Mouse (Mus musculus): ENCODE results near the gene Hist1h2aa.
A peak's percentile ranks its signal among the peaks of the same experiment; 100 is the strongest.

Hist1h2aa gene

GRCm38 (mm10) chr13:23934211-23934520, at the start of gene Hist1h2aa:
TSS of gene Hist1h2aa (plus strand) at chr13:23934462.
- DNase-seq = no peak

GRCm38 (mm10) chr13:23885540-23885939, 48.7 kb upstream of the Hist1h2aa start:
- DNase-seq = peak; percentile 41

- DNase-seq = no peak
Observed at GRCm38 (mm10) chr13:23887026-23887725, 47.1 kb upstream of the Hist1h2aa start.

- no peak for DNase-seq
Observed at GRCm38 (mm10) chr13:23889011-23889605, 45.2 kb upstream of the Hist1h2aa start.

GRCm38 (mm10) chr13:23892592-23893268, 41.5 kb upstream of the Hist1h2aa start:
- DNase-seq = no peak

GRCm38 (mm10) chr13:23893269-23893593, 41.0 kb upstream of the Hist1h2aa start:
- DNase-seq = no peak

- peak; percentile 11 for DNase-seq
Observed at GRCm38 (mm10) chr13:23898242-23898641, 36.0 kb upstream of the Hist1h2aa start.

- no peak for DNase-seq
Observed at GRCm38 (mm10) chr13:23906906-23907305, 27.4 kb upstream of the Hist1h2aa start.

- DNase-seq = no peak
Observed at GRCm38 (mm10) chr13:23910121-23910520, 24.1 kb upstream of the Hist1h2aa start.

- DNase-seq = no peak
Observed at GRCm38 (mm10) chr13:23911335-23911734, 22.9 kb upstream of the Hist1h2aa start.

- no peak for DNase-seq
Observed at GRCm38 (mm10) chr13:23913791-23914306, 20.4 kb upstream of the Hist1h2aa start.

- no peak for DNase-seq
Observed at GRCm38 (mm10) chr13:23914376-23915167, 19.7 kb upstream of the Hist1h2aa start, which contains the start of gene Slc17a4. TSS of gene Slc17a4 (minus strand) at chr13:23915009.

- no peak for DNase-seq
Observed at GRCm38 (mm10) chr13:23916132-23916531, 18.1 kb upstream of the Hist1h2aa start.

- DNase-seq = no peak
Observed at GRCm38 (mm10) chr13:23917674-23918073, 16.6 kb upstream of the Hist1h2aa start.

- DNase-seq = no peak
Observed at GRCm38 (mm10) chr13:23925792-23926191, 8.5 kb upstream of the Hist1h2aa start.

GRCm38 (mm10) chr13:23928637-23929036, 5.6 kb upstream of the Hist1h2aa start:
- DNase-seq = no peak

- DNase-seq = no peak
Observed at GRCm38 (mm10) chr13:23930461-23930860, 3.8 kb upstream of the Hist1h2aa start.

- DNase-seq = no peak
Observed at GRCm38 (mm10) chr13:23930904-23931303, 3.4 kb upstream of the Hist1h2aa start.

GRCm38 (mm10) chr13:23933421-23934210, 646 bp upstream of the Hist1h2aa start, which contains the start of gene Hist1h2ba:
TSS of gene Hist1h2ba (minus strand) at chr13:23934156.
- DNase-seq = no peak

- DNase-seq = no peak
Observed at GRCm38 (mm10) chr13:23938699-23939098, 4.4 kb downstream of the Hist1h2aa start.

- no peak for DNase-seq
Observed at GRCm38 (mm10) chr13:23940291-23940690, 6.0 kb downstream of the Hist1h2aa start.

- no peak for DNase-seq
Observed at GRCm38 (mm10) chr13:23942861-23943260, 8.6 kb downstream of the Hist1h2aa start.
